Mouse (Mus musculus): Measurements from ENCODE around the gene Zfp322a. TPM values are rescaled to one million over a fixed set of nuclear protein-coding genes. Genes with fewer than 3 reads are reported as not detected.
"Not testable (repeated sequence)": the region's sequence is repeated elsewhere in the genome, so short reads cannot be mapped to it uniquely, and the experiment has no call there.

The Zfp322a gene
- polyA plus RNA-seq, 1 experiment from 2014 or later = 58.9 TPM

GRCm38 (mm10) chr13:23396246-23396703, 27.3 kb upstream of the Zfp322a start:
- WGBS = under 1% methylated on average over 31 of the region's 31 CpGs
- peaks cover 12% of the 10 kb centered on the region for H3K4me1 ChIP-seq (replicated peaks)
- peaks cover 1% of the 10 kb centered on the region; the same call in 1 of the 2 replicates for H3K9me3 ChIP-seq
- no peaks in the 10 kb centered on the region for H3K36me3 ChIP-seq
- peaks cover 60% of the 10 kb centered on the region for H3K27me3 ChIP-seq
- peak overlapping the region; percentile 54 for H3K9ac ChIP-seq (replicated peaks)
- H3K4me3 ChIP-seq (replicated peaks) = peak overlapping the region; percentile 46
- no peak overlapping the region for H3K27ac ChIP-seq
- ATAC-seq = peak; percentile 50; the same call in 1 of the 2 replicates
- H3K4me2 ChIP-seq (replicated peaks) = peak overlapping the region; percentile 70

- peaks cover 60% of the 10 kb centered on the region for H3K27me3 ChIP-seq
- peak overlapping the region; percentile 70 for H3K4me2 ChIP-seq (replicated peaks)
- H3K4me1 ChIP-seq (replicated peaks) = peaks cover 12% of the 10 kb centered on the region
- 4% methylated on average over 43 of the region's 43 CpGs for WGBS
- H3K9ac ChIP-seq (replicated peaks) = peak overlapping the region; percentile 54
- H3K36me3 ChIP-seq = no peaks in the 10 kb centered on the region
- H3K4me3 ChIP-seq (replicated peaks) = peak overlapping the region; percentile 46
- no peak overlapping the region for H3K27ac ChIP-seq
- no peaks in the 10 kb centered on the region for H3K9me3 ChIP-seq
- ATAC-seq = no peak
Measured at GRCm38 (mm10) chr13:23395301-23396245, 26.6 kb upstream of the Zfp322a start.

- H3K9ac ChIP-seq (replicated peaks) = no peak overlapping the region
- H3K36me3 ChIP-seq = no peaks in the 10 kb centered on the region
- H3K27me3 ChIP-seq = no peaks in the 10 kb centered on the region
- no peak overlapping the region for H3K27ac ChIP-seq
- WGBS = 83% methylated on average over 1 of the region's 1 CpGs
- H3K4me3 ChIP-seq (replicated peaks) = no peak overlapping the region
- H3K4me2 ChIP-seq (replicated peaks) = no peak overlapping the region
- H3K4me1 ChIP-seq (replicated peaks) = no peaks in the 10 kb centered on the region
- ATAC-seq = no peak
- no peaks in the 10 kb centered on the region for H3K9me3 ChIP-seq
Measured at GRCm38 (mm10) chr13:23387548-23387947, 18.5 kb upstream of the Zfp322a start.

DNA sequence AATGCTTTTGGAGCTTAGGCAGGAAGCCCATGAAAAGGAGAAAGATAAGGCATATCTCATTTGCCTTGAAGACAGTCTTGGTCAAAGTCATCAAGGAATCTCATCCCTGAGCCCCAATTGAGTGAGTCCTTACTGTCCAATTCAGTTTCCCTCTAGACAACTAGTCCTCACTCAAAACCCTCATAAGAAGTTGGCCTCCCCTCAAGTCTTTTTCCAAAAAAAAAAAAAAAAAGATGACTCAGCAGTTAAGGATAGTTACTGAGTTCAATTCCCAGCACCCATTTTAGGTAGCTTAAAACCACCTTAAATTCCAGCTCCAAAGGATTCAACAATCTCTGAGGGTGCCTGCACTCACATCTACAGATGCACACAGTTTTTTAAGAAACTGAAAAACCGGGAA, 14.1 kb upstream of the Zfp322a start:
- Histone ChIP-seq H3K27me3 (no peaks in the 10 kb centered on the region), H3K9me3 (no peaks in the 10 kb centered on the region), H3K27ac (no peak overlapping the region), H3K4me3 (replicated peaks) (no peak overlapping the region), H3K36me3 (no peaks in the 10 kb centered on the region), H3K4me1 (replicated peaks) (no peaks in the 10 kb centered on the region), H3K4me2 (replicated peaks) (no peak overlapping the region), H3K9ac (replicated peaks) (no peak overlapping the region)
- WGBS = 76% methylated on average over 1 of the region's 1 CpGs
- no peak for ATAC-seq

GRCm38 (mm10) chr13:23372433-23372832, 3.4 kb upstream of the Zfp322a start:
- H3K36me3 ChIP-seq = no peaks in the 10 kb centered on the region
- no peak overlapping the region for H3K27ac ChIP-seq
- no peak for ATAC-seq
- H3K4me3 ChIP-seq (replicated peaks) = no peak overlapping the region
- H3K4me1 ChIP-seq (replicated peaks) = peaks cover 12% of the 10 kb centered on the region
- 87% methylated on average over 1 of the region's 1 CpGs for WGBS
- no peak overlapping the region for H3K4me2 ChIP-seq (replicated peaks)
- H3K27me3 ChIP-seq = no peaks in the 10 kb centered on the region
- no peak overlapping the region for H3K9ac ChIP-seq (replicated peaks)
- no peaks in the 10 kb centered on the region for H3K9me3 ChIP-seq

DNA sequence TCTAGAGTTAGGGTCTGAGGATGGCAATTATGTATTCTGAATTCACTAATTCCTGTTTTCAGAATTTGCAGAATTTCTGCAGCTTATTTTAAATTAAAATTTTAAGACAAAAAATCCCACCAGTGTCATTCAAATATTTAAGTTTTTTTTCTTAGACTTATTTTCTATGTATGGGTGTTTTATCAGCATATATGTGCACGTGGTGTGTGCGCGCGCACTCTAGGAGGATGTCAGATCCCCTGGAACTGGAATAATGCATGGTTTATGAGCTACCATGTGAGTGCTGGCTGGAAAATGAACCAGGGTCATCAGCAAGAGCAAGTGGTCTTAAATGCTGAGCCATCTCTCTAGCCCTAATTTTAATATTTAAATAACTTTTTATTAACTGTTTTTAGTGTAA, 1.1 kb upstream of the Zfp322a start:
- no peak overlapping the region for H3K27ac ChIP-seq
- peak overlapping the region; percentile 55 for H3K4me2 ChIP-seq (replicated peaks)
- no peak overlapping the region for H3K9ac ChIP-seq (replicated peaks)
- no peaks in the 10 kb centered on the region for H3K27me3 ChIP-seq
- no peaks in the 10 kb centered on the region for H3K9me3 ChIP-seq
- H3K4me3 ChIP-seq (replicated peaks) = peak overlapping the region; percentile 68
- no peak for ATAC-seq
- H3K4me1 ChIP-seq (replicated peaks) = peaks cover 31% of the 10 kb centered on the region
- WGBS = 91% methylated on average over 4 of the region's 4 CpGs
- H3K36me3 ChIP-seq = 0 out of 2 replicates have a peak, but pooled peaks cover 4% of the 10 kb centered on the region

DNA sequence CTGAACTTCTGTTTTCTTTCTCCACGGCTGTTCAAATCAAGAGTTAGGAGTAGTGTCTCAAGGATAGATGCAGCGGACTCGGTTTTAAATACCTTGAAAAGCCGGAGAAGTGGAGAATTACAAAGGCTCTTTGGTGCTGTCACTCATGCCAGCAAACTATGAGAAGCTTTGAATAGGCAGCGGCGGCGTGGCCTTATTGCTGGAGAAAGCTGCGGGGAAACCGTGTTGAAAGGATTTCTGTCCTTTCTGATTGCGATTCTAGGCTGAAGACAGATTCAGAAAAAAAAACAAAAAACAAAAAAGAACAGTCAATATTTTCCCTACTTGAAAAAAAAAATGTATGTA, 385 bp upstream of the Zfp322a start:
- Histone ChIP-seq H3K4me3 (replicated peaks) (peak overlapping the region; percentile 68), H3K27me3 (no peaks in the 10 kb centered on the region), H3K4me1 (replicated peaks) (peaks cover 31% of the 10 kb centered on the region), H3K27ac (peak overlapping the region; percentile 94), H3K36me3 (0 out of 2 replicates have a peak, but pooled peaks cover 8% of the 10 kb centered on the region), H3K9ac (replicated peaks) (peak overlapping the region; percentile 40), H3K9me3 (no peaks in the 10 kb centered on the region), H3K4me2 (replicated peaks) (peak overlapping the region; percentile 55)
- WGBS = under 1% methylated on average over 10 of the region's 10 CpGs
- no peak; the same call in 1 of the 2 replicates for ATAC-seq

DNA sequence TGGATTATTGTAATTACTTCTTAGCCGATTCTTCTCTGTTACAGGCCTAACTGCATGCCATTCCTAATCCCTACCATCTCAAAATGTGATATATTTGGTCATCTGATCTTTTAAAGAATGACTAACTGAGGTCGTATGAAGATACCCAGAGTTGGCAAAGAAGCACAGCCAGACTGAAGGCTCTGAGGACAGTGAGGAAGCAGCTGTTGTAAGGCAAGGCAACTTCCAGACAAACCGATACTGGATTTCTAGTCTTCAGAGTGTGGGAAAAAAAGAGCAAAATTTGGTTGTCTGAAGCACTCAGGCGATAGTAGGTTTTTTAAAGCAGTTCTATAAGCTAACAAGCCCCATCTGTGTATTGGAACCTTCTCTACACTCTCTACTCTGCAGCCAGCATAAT, 7.5 kb downstream of the Zfp322a start:
- H3K27ac ChIP-seq = no peak overlapping the region
- H3K4me2 ChIP-seq (replicated peaks) = no peak overlapping the region
- WGBS = 90% methylated on average over 4 of the region's 4 CpGs
- H3K27me3 ChIP-seq = no peaks in the 10 kb centered on the region
- no peaks in the 10 kb centered on the region for H3K9me3 ChIP-seq
- peaks cover 61% of the 10 kb centered on the region for H3K36me3 ChIP-seq
- H3K4me3 ChIP-seq (replicated peaks) = no peak overlapping the region
- H3K4me1 ChIP-seq (replicated peaks) = peaks cover 9% of the 10 kb centered on the region
- H3K9ac ChIP-seq (replicated peaks) = no peak overlapping the region
- no peak for ATAC-seq

DNA sequence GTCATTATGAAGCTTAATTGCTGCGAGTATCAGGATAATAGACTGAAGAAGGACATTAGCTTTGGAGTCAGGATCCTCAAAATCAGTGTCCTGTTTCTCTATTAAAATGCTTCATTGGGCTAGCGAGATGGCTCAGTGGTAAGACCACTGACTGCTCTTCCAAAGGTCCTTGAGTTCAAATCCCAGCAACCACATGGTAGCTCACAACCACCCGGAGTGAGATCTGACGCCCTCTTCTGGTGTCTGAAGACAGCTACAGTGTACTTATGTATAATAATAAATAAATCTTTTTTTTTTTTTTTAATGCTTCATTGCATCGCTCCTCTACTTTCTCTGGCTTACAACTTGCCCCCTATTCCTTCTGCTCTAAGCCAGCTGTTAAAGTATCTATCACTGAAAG, 14.5 kb downstream of the Zfp322a start:
- not testable (repeated sequence) for H3K9ac ChIP-seq (replicated peaks); H3K9me3 ChIP-seq; H3K27me3 ChIP-seq; H3K27ac ChIP-seq; ATAC-seq; H3K4me3 ChIP-seq (replicated peaks); H3K4me2 ChIP-seq (replicated peaks); H3K4me1 ChIP-seq (replicated peaks)
- WGBS = 92% methylated on average over 5 of the region's 5 CpGs
- H3K36me3 ChIP-seq = peaks cover 64% of the 10 kb centered on the region

GRCm38 (mm10) chr13:23317305-23317889, 51.6 kb downstream of the Zfp322a start:
- H3K4me3 ChIP-seq (replicated peaks) = no peak overlapping the region
- WGBS = 8% methylated on average over 18 of the region's 18 CpGs

GRCm38 (mm10) chr13:23312909-23313669, 55.9 kb downstream of the Zfp322a start:
- Histone ChIP-seq H3K4me3 (replicated peaks) (peak overlapping the region; percentile 47), H3K4me1 (replicated peaks) (peaks cover 22% of the 10 kb centered on the region), H3K27me3 (peaks cover 79% of the 10 kb centered on the region), H3K9me3 (no peaks in the 10 kb centered on the region), H3K27ac (no peak overlapping the region), H3K9ac (replicated peaks) (peak overlapping the region; percentile 55), H3K36me3 (no peaks in the 10 kb centered on the region), H3K4me2 (replicated peaks) (peak overlapping the region; percentile 80)
- ATAC-seq = peak; percentile 65
- WGBS = 1% methylated on average over 42 of the region's 42 CpGs

More at GRCm38 (mm10) chr13:23317305-23317889, 51.6 kb downstream of the Zfp322a start:
- Histone ChIP-seq H3K9ac (replicated peaks) (no peak overlapping the region), H3K4me1 (replicated peaks) (peaks cover 14% of the 10 kb centered on the region), H3K4me2 (replicated peaks) (no peak overlapping the region), H3K27me3 (peaks cover 36% of the 10 kb centered on the region), H3K27ac (no peak overlapping the region), H3K9me3 (no peaks in the 10 kb centered on the region), H3K36me3 (no peaks in the 10 kb centered on the region)
- ATAC-seq = no peak

All from midbrain, embryonic 13.5 days (tissue).